Mouse (Mus musculus) olfactory bulb, adult 2 months (tissue): ENCODE results near the gene Hist1h4n. TPM values are rescaled to one million over a fixed set of nuclear protein-coding genes. Genes with fewer than 3 reads are reported as not detected.
"Not testable (repeated sequence)": the region's sequence is repeated elsewhere in the genome, so short reads cannot be mapped to it uniquely, and the experiment has no call there.

Source experiments
- H3K27ac ChIP-seq: fragments of 200-500 bp; 2 replicates; pipeline ENCODE4 v1.5.1; 2012; ENCODE audit warnings: low read depth, low read length; ENCODE audit not compliant: insufficient read depth
- H3K4me1 ChIP-seq: fragments of 200-500 bp; 2 replicates; pipeline ENCODE4 v1.6.1; 2012; ENCODE audit warnings: low read length; ENCODE audit not compliant: control insufficient read depth, insufficient read depth
- H3K4me3 ChIP-seq: fragments of 200-500 bp; 2 replicates; pipeline ENCODE4 v1.5.1; 2012; ENCODE audit warnings: mild to moderate bottlenecking, low read depth, low read length, moderate library complexity; ENCODE audit not compliant: insufficient read depth
- CTCF ChIP-seq: fragments of 200-500 bp; IDR thresholded peaks from 2 replicates; pipeline ENCODE4 v1.5.1; 2012; ENCODE audit warnings: low read depth, mild to moderate bottlenecking, low read length, moderate library complexity; ENCODE audit not compliant: insufficient read depth
- POLR2A ChIP-seq: fragments of 200-500 bp; IDR thresholded peaks from 2 replicates; pipeline ENCODE4 v1.6.1; 2012; ENCODE audit warnings: mild to moderate bottlenecking, low read depth, low read length, moderate library complexity; ENCODE audit not compliant: insufficient read depth
- WGBS: fragments of 180-500 bp; shearing (Covaris S2); methylation state at CpG from one replicate; pipeline ENCODE4 v1.1.7; 2018; 5-methylcytosine and 5-hydroxymethylcytosine counted together
- polyA plus RNA-seq: library from polyadenylated mRNA; stranded (reverse); fragments of >200 nt; gene quantifications from 2 replicates; pipeline ENCODE4 v1.2.4, GENCODE M21; 2012; ENCODE audit warnings: low replicate concordance; ENCODE audit not compliant: missing spikeins, insufficient read depth, insufficient read length

Gene Hist1h4n
- polyA plus RNA-seq, 1 experiment, result not detected

- TF ChIP-seq CTCF (no peak), POLR2A (no peak)
- Histone ChIP-seq H3K4me3 (no peak overlapping the region), H3K4me1 (no peaks in the 10 kb centered on the region; the same call in 1 of the 2 replicates), H3K27ac (no peak overlapping the region)
- 93% methylated on average over 10 of the region's 10 CpGs for WGBS
Measured at GRCm38 (mm10) chr13:21830344-21830743, 1.7 kb downstream of the Hist1h4n start.

- no peak for TF ChIP-seq CTCF
- TF ChIP-seq POLR2A, result no peak
- no peak overlapping the region for H3K4me3 ChIP-seq
- WGBS, result 83% methylated on average over 3 of the region's 3 CpGs
- H3K27ac ChIP-seq, result no peak overlapping the region
- no peaks in the 10 kb centered on the region; the same call in 1 of the 2 replicates for H3K4me1 ChIP-seq
Measured at GRCm38 (mm10) chr13:21828511-21828910, 3.5 kb downstream of the Hist1h4n start.

GRCm38 (mm10) chr13:21820082-21820890, 11.7 kb downstream of the Hist1h4n start:
- not testable (repeated sequence) for H3K4me3 ChIP-seq, H3K4me1 ChIP-seq, H3K27ac ChIP-seq
- 62% methylated on average over 7 of the region's 16 CpGs for WGBS

GRCm38 (mm10) chr13:21812092-21812491, 19.9 kb downstream of the Hist1h4n start:
- not testable (repeated sequence) for H3K4me1 ChIP-seq, H3K27ac ChIP-seq
- peak overlapping the region; percentile 29 for H3K4me3 ChIP-seq
- WGBS, result under 1% methylated on average over 12 of the region's 14 CpGs

- H3K4me3 ChIP-seq, result peak within 1 kb of the TSS; percentile 29
- H3K4me1 ChIP-seq, H3K27ac ChIP-seq: not testable (repeated sequence)
- WGBS, result no CpG with 5 or more reads among the region's 24 CpGs
Measured at GRCm38 (mm10) chr13:21811539-21811938, 20.5 kb downstream of the Hist1h4n start, which contains the start of gene Hist1h4m. Hist1h4m (plus strand) TSS chr13:21811746.

GRCm38 (mm10) chr13:21811074-21811473, 20.9 kb downstream of the Hist1h4n start:
- WGBS, result no CpG with 5 or more reads among the region's 8 CpGs
- H3K4me3 ChIP-seq, result not testable (repeated sequence)

GRCm38 (mm10) chr13:21810073-21810472, 21.9 kb downstream of the Hist1h4n start, which contains the start of the genes Hist1h2bq and Hist1h2ao:
Hist1h2bq (minus strand) TSS chr13:21810197.
Hist1h2ao (plus strand) TSS chr13:21810465.
- not testable (repeated sequence) for H3K4me3 ChIP-seq, H3K4me1 ChIP-seq, H3K27ac ChIP-seq
- no CpG with 5 or more reads among the region's 23 CpGs for WGBS

More at GRCm38 (mm10) chr13:21811074-21811473, 20.9 kb downstream of the Hist1h4n start:
- not testable (repeated sequence) for H3K27ac ChIP-seq, H3K4me1 ChIP-seq

GRCm38 (mm10) chr13:21803058-21803457, 28.9 kb downstream of the Hist1h4n start:
- H3K27ac ChIP-seq, H3K4me3 ChIP-seq, H3K4me1 ChIP-seq: not testable (repeated sequence)
- WGBS, result no CpG with 5 or more reads among the region's 4 CpGs

- H3K4me1 ChIP-seq, H3K4me3 ChIP-seq, H3K27ac ChIP-seq: not testable (repeated sequence)
Measured at GRCm38 (mm10) chr13:21797163-21797562, 34.8 kb downstream of the Hist1h4n start.

GRCm38 (mm10) chr13:21795584-21795983, 36.4 kb downstream of the Hist1h4n start:
- H3K4me1 ChIP-seq, result peaks cover 2% of the 10 kb centered on the region; the same call in 1 of the 2 replicates
- no peak for TF ChIP-seq POLR2A
- no peak for TF ChIP-seq CTCF
- 93% methylated on average over 7 of the region's 7 CpGs for WGBS
- no peak overlapping the region for H3K4me3 ChIP-seq
- H3K27ac ChIP-seq, result no peak overlapping the region
